Mouse (Mus musculus) liver, embryonic 14.5 days (tissue): ENCODE results near the gene Dpysl5. TPM values are rescaled to one million over a fixed set of nuclear protein-coding genes. Genes with fewer than 3 reads are reported as not detected.

Experiments used
- ATAC-seq: fragments of 200-750 bp; cut with Nextera tagmentation; 2 replicates; pipeline ENCODE4 v1.8.0; 2017; ENCODE audit warnings: moderate number of reproducible peaks, mild to moderate bottlenecking, moderate library complexity; ENCODE audit not compliant: insufficient read depth
- DNase-seq, 3 experiments: peaks; one replicate each; pipeline ENCODE4 v3.0.0-alpha.2; 2012 to 2013; ENCODE audit warnings: low read depth in 3 of 3, low spot score in 3 of 3
- H3K27ac ChIP-seq: fragments of 300-500 bp; sonication (generic); 2 replicates; pipeline ENCODE4 v1.5.1; 2014; ENCODE audit warnings: moderate library complexity, mild to moderate bottlenecking, control low read depth, inconsistent platforms
- H3K27me3 ChIP-seq: fragments of 300-500 bp; sonication (generic); 2 replicates; pipeline ENCODE4 v1.6.1; 2014; ENCODE audit warnings: mild to moderate bottlenecking, low read length, moderate library complexity; ENCODE audit not compliant: control insufficient read depth, insufficient read depth
- H3K36me3 ChIP-seq: fragments of 300-500 bp; sonication (generic); replicated peaks from 2 replicates; pipeline ENCODE4 v1.6.1; 2014; ENCODE audit warnings: low read depth; ENCODE audit not compliant: control insufficient read depth, insufficient read depth
- H3K4me1 ChIP-seq, 2 experiments: fragments of 200-500 bp in 1 of 2; fragments of 300-500 bp in 1 of 2; sonication (generic) in 1 of 2; replicated peaks; 2 replicates each; pipeline ENCODE4 v1.6.1; 2012 to 2014; ENCODE audit warnings: antibody characterized with exemption in 1 of 2, inconsistent platforms in 1 of 2, low read length in 1 of 2; ENCODE audit not compliant: control insufficient read depth in 2 of 2, insufficient read depth in 2 of 2
- H3K4me2 ChIP-seq: fragments of 300-500 bp; sonication (generic); 2 replicates; pipeline ENCODE4 v1.6.1; 2014; ENCODE audit warnings: low read depth, mild to moderate bottlenecking, control low read depth, moderate library complexity
- H3K4me3 ChIP-seq, 2 experiments: fragments of 200-500 bp in 1 of 2; fragments of 300-500 bp in 1 of 2; sonication (generic) in 1 of 2; 2 replicates each; pipeline ENCODE4 v1.5.1; 2012 to 2014; ENCODE audit warnings: low read depth in 2 of 2, low read length in 2 of 2, mild to moderate bottlenecking in 2 of 2, control low read depth in 1 of 2, inconsistent platforms in 1 of 2, moderate library complexity in 1 of 2; ENCODE audit not compliant: insufficient read depth in 1 of 2
- H3K9ac ChIP-seq: fragments of 300-500 bp; sonication (generic); replicated peaks from 2 replicates; pipeline ENCODE4 v1.6.1; 2014; ENCODE audit warnings: mild to moderate bottlenecking, control low read depth, moderate library complexity
- H3K9me3 ChIP-seq: fragments of 300-500 bp; sonication (generic); 2 replicates; pipeline ENCODE4 v1.6.1; 2016; ENCODE audit warnings: low read length, mixed read lengths; ENCODE audit not compliant: control insufficient read depth
- CTCF ChIP-seq: IDR thresholded peaks from 2 replicates; pipeline ENCODE4 v1.5.1; 2016; ENCODE audit warnings: antibody characterized with exemption, low read depth, control low read depth
- EP300 ChIP-seq: IDR thresholded peaks from 2 replicates; pipeline ENCODE4 v1.6.1; 2016; ENCODE audit warnings: antibody characterized with exemption, low read depth
- WGBS: fragments of 180-500 bp; shearing (Covaris S2); extraction: QIAGEN DNeasy Blood & Tissue Kit; methylation state at CpG from one replicate; pipeline ENCODE4 v1.1.7; 2014; ENCODE audit not compliant: insufficient replicate concordance; 5-methylcytosine and 5-hydroxymethylcytosine counted together
- polyA plus RNA-seq, 2 experiments: library from polyadenylated mRNA; depleted of rRNA in 1 of 2; stranded (reverse) in 1 of 2; unstranded in 1 of 2; fragments of >200 nt; fragmentation: Nextera tagmentation in 1 of 2; extraction: Ambion mirVana in 1 of 2; gene quantifications; 2 replicates each; pipeline versions ENCODE4 v1.2.1 to v1.2.3; 2012 to 2014

Gene Dpysl5
- polyA plus RNA-seq, 2 experiments = 0.15 to 0.23 TPM

DNA sequence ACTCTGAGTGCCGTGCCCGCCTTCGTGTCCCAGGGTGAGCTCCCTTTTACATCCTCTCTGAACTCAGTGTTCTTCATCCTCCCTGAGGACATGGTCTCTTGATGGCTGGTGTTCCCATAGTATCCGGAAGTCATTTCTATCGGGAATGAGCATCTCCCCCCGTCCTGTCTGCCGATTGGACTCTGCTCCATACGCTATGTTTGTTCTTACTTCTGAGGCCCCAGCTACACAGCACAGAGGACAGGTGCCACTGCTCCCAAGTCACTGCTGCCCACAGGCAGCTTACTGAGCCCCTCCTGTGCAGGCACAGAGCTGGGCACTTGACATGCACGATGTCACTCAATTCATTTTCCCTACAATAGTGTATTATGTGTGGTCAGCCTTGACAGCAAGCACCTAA is 57.7 kb downstream of the Dpysl5 start:
- no peak for ATAC-seq
- TF ChIP-seq CTCF (no peak), EP300 (no peak)

DNA sequence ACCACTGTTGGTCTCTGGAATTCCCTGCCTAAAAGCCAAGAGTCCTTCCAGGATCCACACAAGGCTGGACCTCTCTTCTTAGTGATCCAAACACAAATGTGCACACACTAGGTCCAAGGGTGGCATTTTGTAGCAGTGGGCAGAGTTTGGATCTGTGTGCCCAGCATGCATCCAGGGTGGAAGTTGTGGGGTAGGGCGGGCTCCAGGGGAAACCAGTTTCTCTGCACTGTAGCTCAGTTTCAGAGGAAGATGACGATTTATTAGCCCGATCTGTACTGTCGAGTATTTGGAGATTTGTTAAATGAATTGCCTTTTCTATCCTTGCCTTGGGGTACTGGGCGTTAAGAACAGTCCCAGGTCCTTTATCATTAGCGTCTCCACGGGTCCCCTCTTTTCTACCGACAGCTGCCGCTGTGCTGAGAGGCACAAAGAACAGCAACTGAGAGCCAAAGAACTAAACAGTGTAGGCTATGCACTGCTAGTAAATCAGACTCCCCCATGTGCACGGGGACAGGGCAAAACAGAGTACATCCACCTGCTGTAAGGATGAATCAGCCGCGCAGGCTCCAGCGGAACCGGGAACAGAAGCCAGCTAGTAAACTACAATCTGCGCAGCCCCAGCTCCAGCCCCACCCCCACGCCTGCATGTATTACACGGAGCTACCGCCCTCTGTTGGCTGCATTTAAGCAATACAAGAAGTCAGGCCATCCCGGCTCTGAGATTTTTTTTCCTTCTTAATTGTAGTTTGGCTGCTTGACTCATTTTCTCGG is 63.4 kb downstream of the Dpysl5 start:
- DNase-seq = peak in 2 of 3 experiments; percentile 26 to 39
- H3K4me3 ChIP-seq = no peak overlapping the region
- H3K27ac ChIP-seq = no peak overlapping the region
- H3K27me3 ChIP-seq = no peaks in the 10 kb centered on the region
- no peaks in the 10 kb centered on the region for H3K9me3 ChIP-seq
- WGBS = 8% methylated on average over 20 of the region's 20 CpGs
- ATAC-seq = no peak
- H3K9ac ChIP-seq = no peak overlapping the region
- no peaks in the 10 kb centered on the region for H3K4me1 ChIP-seq
- H3K4me2 ChIP-seq = no peak overlapping the region
- H3K36me3 ChIP-seq = no peaks in the 10 kb centered on the region
- TF ChIP-seq EP300 (no peak), CTCF (peak; percentile 81)

More for the DNA sequence above, 57.7 kb downstream of the Dpysl5 start:
- H3K27ac ChIP-seq = no peak overlapping the region
- no peak overlapping the region for H3K9ac ChIP-seq
- H3K36me3 ChIP-seq = no peaks in the 10 kb centered on the region
- no peaks in the 10 kb centered on the region for H3K9me3 ChIP-seq
- WGBS = 67% methylated on average over 9 of the region's 9 CpGs
- no peak overlapping the region for H3K4me2 ChIP-seq
- H3K4me3 ChIP-seq = no peak overlapping the region
- H3K4me1 ChIP-seq = no peaks in the 10 kb centered on the region; a peak in 1 of 4 replicates
- DNase-seq = no peak
- H3K27me3 ChIP-seq = no peaks in the 10 kb centered on the region

DNA sequence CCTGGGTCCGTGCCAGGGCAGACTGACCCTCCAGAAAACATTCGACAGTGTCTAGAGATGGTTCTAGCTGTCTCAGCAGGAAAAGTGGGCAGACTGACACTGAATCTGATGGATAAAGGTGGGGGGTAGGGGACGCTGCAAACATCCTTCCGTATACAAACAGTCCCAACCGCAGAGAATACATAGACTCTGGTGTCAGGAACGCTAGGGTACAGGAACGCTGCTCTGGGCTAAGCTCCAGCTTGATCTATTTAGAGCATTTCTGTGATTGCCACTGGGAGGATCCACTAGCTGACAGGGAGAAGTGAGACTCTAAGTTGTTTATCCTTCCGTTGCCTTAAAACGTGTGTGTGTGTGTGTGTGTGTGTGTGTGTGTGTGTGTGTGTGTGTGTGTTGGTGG is 69.3 kb downstream of the Dpysl5 start:
- H3K27me3 ChIP-seq = no peaks in the 10 kb centered on the region
- no peak overlapping the region for H3K9ac ChIP-seq
- H3K9me3 ChIP-seq = no peaks in the 10 kb centered on the region
- 62% methylated on average over 9 of the region's 9 CpGs for WGBS
- no peak for DNase-seq
- H3K4me3 ChIP-seq = no peak overlapping the region
- no peak overlapping the region for H3K4me2 ChIP-seq
- no peak for ATAC-seq
- H3K27ac ChIP-seq = no peak overlapping the region
- TF ChIP-seq EP300 (no peak), CTCF (no peak)
- H3K4me1 ChIP-seq = no peaks in the 10 kb centered on the region
- no peaks in the 10 kb centered on the region for H3K36me3 ChIP-seq

DNA sequence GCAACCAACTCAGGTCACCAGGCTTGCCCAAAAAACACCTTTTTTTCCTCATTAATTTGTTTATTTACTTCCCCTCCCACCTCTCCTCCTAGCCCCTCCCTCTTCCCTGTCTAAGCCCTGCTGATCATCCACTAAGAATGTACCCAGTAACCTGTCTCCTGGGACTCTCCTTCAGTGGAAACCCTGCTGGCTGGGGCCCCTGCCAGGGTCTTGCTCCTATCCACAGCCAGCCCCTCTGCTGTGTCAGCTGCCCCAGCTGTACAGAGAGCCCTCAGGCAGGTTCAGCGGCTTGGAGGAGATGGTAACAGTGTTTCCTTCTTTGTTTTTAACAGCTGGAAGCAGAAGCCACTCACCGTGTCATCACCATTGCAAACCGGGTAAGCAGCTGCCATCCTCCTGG is 69.8 kb downstream of the Dpysl5 start:
- WGBS = 44% methylated on average over 3 of the region's 3 CpGs
- no peak for ATAC-seq

DNA sequence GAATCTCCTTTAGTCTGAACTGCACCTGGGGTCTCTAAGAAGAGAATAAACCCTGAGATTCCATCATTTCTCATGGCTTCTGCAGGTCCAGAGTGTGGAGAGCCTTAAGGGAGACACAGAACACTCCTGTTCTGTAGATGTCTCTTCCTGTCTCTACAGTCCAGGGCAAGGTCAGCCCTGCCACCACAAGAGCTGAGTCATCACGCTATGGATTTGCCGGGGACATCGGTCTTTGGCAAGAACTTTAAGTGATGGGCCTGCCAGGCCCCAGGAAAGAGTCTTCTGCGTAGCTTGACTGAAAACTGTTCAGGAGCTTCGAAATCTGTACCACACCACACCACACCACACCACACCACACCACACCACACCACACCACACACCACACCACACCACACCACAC is 76.0 kb downstream of the Dpysl5 start:
- TF ChIP-seq EP300 (no peak), CTCF (no peak)
- Histone ChIP-seq H3K4me1 (no peaks in the 10 kb centered on the region), H3K4me2 (no peak overlapping the region), H3K36me3 (no peaks in the 10 kb centered on the region), H3K9ac (no peak overlapping the region), H3K27me3 (no peaks in the 10 kb centered on the region), H3K27ac (no peak overlapping the region), H3K9me3 (no peaks in the 10 kb centered on the region), H3K4me3 (no peak overlapping the region)
- WGBS = 51% methylated on average over 5 of the region's 5 CpGs
- ATAC-seq (no peak), DNase-seq (no peak)

More for the DNA sequence above, 69.8 kb downstream of the Dpysl5 start:
- Histone ChIP-seq H3K4me2 (no peak overlapping the region), H3K36me3 (no peaks in the 10 kb centered on the region), H3K4me1 (no peaks in the 10 kb centered on the region), H3K9me3 (no peaks in the 10 kb centered on the region), H3K27ac (no peak overlapping the region), H3K27me3 (no peaks in the 10 kb centered on the region), H3K4me3 (no peak overlapping the region), H3K9ac (no peak overlapping the region)
- TF ChIP-seq EP300 = no peak
- no peak for TF ChIP-seq CTCF
- no peak for DNase-seq
